Mouse (Mus musculus) E14TG2a.4 (cell line): ENCODE results near the gene Sh3bp5.
A peak's percentile ranks its signal among the peaks of the same experiment; 100 is the strongest.

Source experiments
- CTCF ChIP-seq: conservative IDR thresholded peaks from 2 replicates; pipeline ENCODE4 v1.5.1; 2014; ENCODE audit warnings: low read length
- NANOG ChIP-seq: IDR thresholded peaks from 2 replicates; pipeline ENCODE4 v1.6.1; 2014; ENCODE audit warnings: borderline replicate concordance, low read length, mixed read lengths
- POU5F1 ChIP-seq: IDR thresholded peaks from 2 replicates; pipeline ENCODE4 v1.6.1; 2014; ENCODE audit warnings: low read length, borderline replicate concordance

DNA sequence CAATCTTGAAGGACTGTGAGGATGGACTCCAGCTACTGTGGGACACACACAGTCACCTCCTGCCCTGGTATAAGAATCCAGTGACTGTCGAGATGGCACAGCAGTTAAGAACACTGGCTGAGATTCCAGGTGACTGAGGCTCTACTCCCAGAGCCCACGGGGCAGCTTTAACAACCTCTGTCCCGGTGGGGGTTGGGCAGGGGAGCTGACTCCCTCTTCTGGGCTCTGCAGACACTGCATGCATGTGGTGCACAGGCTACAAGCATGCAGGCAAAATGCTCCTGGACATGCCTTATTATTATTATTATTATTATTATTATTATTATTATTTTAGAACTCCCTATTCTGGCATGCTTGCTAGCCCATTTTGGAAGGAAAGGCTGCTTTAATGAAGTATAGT is 4.4 kb upstream of the Sh3bp5 start:
- TF ChIP-seq CTCF (peak; percentile 39), NANOG (no peak), POU5F1 (no peak)
